In the genomic region with DNA sequence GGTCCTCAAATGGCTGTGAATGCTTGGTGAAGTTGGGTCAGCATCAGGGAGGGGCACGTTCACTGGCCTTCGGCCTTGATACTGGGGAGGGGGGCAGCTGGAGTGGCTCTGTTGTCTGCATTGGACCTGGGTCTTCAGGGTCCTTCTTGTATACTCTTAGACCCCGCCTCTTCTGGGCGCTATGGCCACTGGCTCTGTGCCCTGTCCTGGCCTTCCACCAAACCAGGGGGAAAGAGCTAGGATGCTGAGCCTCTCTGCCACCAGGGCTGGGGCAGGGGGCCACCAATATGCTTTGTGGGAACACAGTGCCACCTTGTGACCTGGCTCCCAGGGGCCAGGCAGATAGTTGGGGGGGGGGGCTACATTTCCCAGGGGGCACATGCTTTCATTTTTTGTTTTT, we compare ENCODE assay signal across 9 mouse cellular contexts.
DNase-seq lines count a peak whose midpoint lies in the region; ATAC-seq lines count a peak whose summit lies in the region.
"Had no signal": no experiment of that assay in that cellular context is flagged by ENCODE, and none has a peak within 500 bp of the region (broad histone marks: within the 10 kb centered on the region; RNA-seq: fewer than 3 reads in every experiment).

No protein-coding gene starts in this region.

- H3K27ac ChIP-seq in intestine, embryonic 14.5 days (ENCODE audit: low read depth), result peak overlapping the region; percentile 16; the same call in 1 of the 2 replicates
- H3K27ac ChIP-seq in neural tube, embryonic 14.5 days (ENCODE audit: low read depth, low read length), result no peak overlapping the region

- no peaks in the 10 kb centered on the region for H3K36me3 ChIP-seq in megakaryocyte, embryonic 14.5 days (replicated peaks; ENCODE audit: low read length)
- H3K36me3 ChIP-seq in intestine, embryonic 14.5 days (ENCODE audit: control insufficient read depth, insufficient read depth, low read length), result no peaks in the 10 kb centered on the region
- no peaks in the 10 kb centered on the region for H3K36me3 ChIP-seq in neural tube, embryonic 14.5 days (ENCODE audit: control insufficient read depth, insufficient read depth, low read length)

- no peaks in the 10 kb centered on the region for H3K9me3 ChIP-seq in megakaryocyte, embryonic 14.5 days
- no peaks in the 10 kb centered on the region for H3K9me3 ChIP-seq in intestine, embryonic 14.5 days (ENCODE audit: control insufficient read depth, low read length)
- no peaks in the 10 kb centered on the region for H3K9me3 ChIP-seq in neural tube, embryonic 14.5 days (ENCODE audit: control insufficient read depth, low read length)

- H3K4me1 ChIP-seq in megakaryocyte, embryonic 14.5 days, result peaks cover 29% of the 10 kb centered on the region
- H3K4me1 ChIP-seq in intestine, embryonic 14.5 days (replicated peaks; ENCODE audit: control insufficient read depth, insufficient read depth, low read length), result peaks cover 26% of the 10 kb centered on the region
- peaks cover 28% of the 10 kb centered on the region for H3K4me1 ChIP-seq in neural tube, embryonic 14.5 days (ENCODE audit: control insufficient read depth, insufficient read depth, low read length)

- no peak overlapping the region for H3K9ac ChIP-seq in intestine, embryonic 14.5 days (ENCODE audit: low read length)
- H3K9ac ChIP-seq in neural tube, embryonic 14.5 days (replicated peaks; ENCODE audit: low read depth, low read length), result no peak overlapping the region

- no peak for ATAC-seq in cerebellum, adult (ENCODE audit: insufficient number of reproducible peaks, low FRiP score, low TSS enrichment)
- no peak for ATAC-seq in megakaryocyte, adult 5-6 weeks (ENCODE audit: poor library complexity, severe bottlenecking)
- ATAC-seq in intestine, embryonic 14.5 days (replicated peaks; ENCODE audit: low FRiP score, low TSS enrichment, low read depth), result no peak
- ATAC-seq in neural tube, embryonic 14.5 days (ENCODE audit: low read depth), result 0 out of 2 replicates have a peak, but pooled peaks have one; percentile 29

- peak; percentile 81 to 87 for DNase-seq in cerebellum, postnatal 10 days
- no peak for DNase-seq in intestine, embryonic 14.5 days (ENCODE audit: low spot score)
- DNase-seq in B cell, adult 2 months, result no peak
- no peak for DNase-seq in urinary bladder, adult 18-20 months (ENCODE audit: low spot score in 2 of 2)
- DNase-seq: kidney, adult 2 months had no signal

- 65% methylated on average over 4 of the region's 4 CpGs for WGBS in intestine, embryonic 14.5 days
- 30% methylated on average over 4 of the region's 4 CpGs for WGBS in neural tube, embryonic 14.5 days

- H3K4me3 ChIP-seq in megakaryocyte, embryonic 14.5 days (replicated peaks), result peak overlapping the region; percentile 78
- H3K4me3 ChIP-seq in intestine, embryonic 14.5 days (ENCODE audit: low read depth, low read length), result no peak overlapping the region
- no peak overlapping the region for H3K4me3 ChIP-seq in neural tube, embryonic 14.5 days (ENCODE audit: low read depth, low read length)

- H3K27me3 ChIP-seq in megakaryocyte, embryonic 14.5 days (replicated peaks), result peaks cover 27% of the 10 kb centered on the region
- H3K27me3 ChIP-seq in intestine, embryonic 14.5 days (replicated peaks; ENCODE audit: control insufficient read depth, insufficient read depth, low read length), result peaks cover 5% of the 10 kb centered on the region
- peaks cover 4% of the 10 kb centered on the region for H3K27me3 ChIP-seq in neural tube, embryonic 14.5 days (ENCODE audit: control insufficient read depth, insufficient read depth, low read length)

- no peak overlapping the region for H3K4me2 ChIP-seq in intestine, embryonic 14.5 days (ENCODE audit: low read length)
- no peak overlapping the region for H3K4me2 ChIP-seq in neural tube, embryonic 14.5 days (ENCODE audit: low read depth, low read length)

Comparison
In these comparisons a context has a peak if more than half of its experiments do, and no peak if none do; other contexts are left out.
1. DNase-seq: peak in cerebellum, postnatal 10 days (2 of 2); none in intestine, embryonic 14.5 days (single experiment), B cell, adult 2 months (0 of 2) and urinary bladder, adult 18-20 months (0 of 2).